Mouse (Mus musculus): Measurements from ENCODE around the gene Pvr.

DNA sequence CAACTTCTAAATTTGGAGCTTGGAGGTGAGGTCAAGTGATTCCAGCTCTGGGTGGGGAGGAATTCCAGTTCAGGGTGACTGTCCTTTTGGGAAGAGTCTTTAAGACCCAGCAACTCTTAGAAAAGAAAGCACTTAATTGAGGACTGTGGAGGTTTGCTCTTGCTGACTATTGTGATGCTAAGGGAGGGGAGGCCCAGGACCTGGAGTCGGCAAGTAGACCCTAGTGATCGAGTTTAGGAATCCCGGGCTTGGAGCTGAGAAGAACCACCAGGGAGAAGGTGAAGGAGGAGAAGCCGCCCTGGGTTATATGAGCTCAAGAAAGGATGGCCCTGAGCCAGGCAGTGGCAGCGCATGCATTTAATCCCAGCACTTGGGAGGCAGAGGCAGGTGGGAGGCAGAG, 7.5 kb upstream of the Pvr start:
- no peak for TF ChIP-seq POLR2A (IDR thresholded peaks at IDR 0.05; ENCODE audit: extremely low read depth, insufficient read depth, low read length)
- TF ChIP-seq CTCF (IDR thresholded peaks at IDR 0.05; ENCODE audit: extremely low read depth, insufficient read depth, low read length): no peak
